Mouse (Mus musculus): Measurements from ENCODE around the gene Slco3a1. TPM values are rescaled to one million over a fixed set of nuclear protein-coding genes. Genes with fewer than 3 reads are reported as not detected.
A peak's percentile ranks its signal among the peaks of the same experiment; 100 is the strongest.

The Slco3a1 gene
- total and polyA plus RNA-seq, 2 experiments: 2.1 to 4.3 TPM

GRCm38 (mm10) chr7:74526030-74526429, 28.6 kb downstream of the Slco3a1 start:
- H3K27me3 ChIP-seq (ENCODE audit: control insufficient read depth, insufficient read depth, low read length): no peaks in the 10 kb centered on the region
- DNase-seq (ENCODE audit: extremely low read depth, low read depth, low spot score): no peak
- H3K4me3 ChIP-seq (ENCODE audit: insufficient read depth, low read depth, low read length): no peak overlapping the region
- peaks cover 1% of the 10 kb centered on the region; the same call in 1 of the 2 replicates for H3K4me1 ChIP-seq (ENCODE audit: control insufficient read depth, insufficient read depth, low read length)
- no peak overlapping the region for H3K27ac ChIP-seq (replicated peaks; ENCODE audit: insufficient read depth, low read depth, low read length)
- TF ChIP-seq POLR2A (IDR thresholded peaks at IDR 0.05; ENCODE audit: extremely low read depth, insufficient read depth, low read length): no peak
- TF ChIP-seq CTCF (IDR thresholded peaks at IDR 0.05; ENCODE audit: low read depth, low read length): no peak
- H3K79me2 ChIP-seq (ENCODE audit: control insufficient read depth, insufficient read depth, low read length): no peaks in the 10 kb centered on the region
- no peaks in the 10 kb centered on the region for H3K36me3 ChIP-seq (ENCODE audit: control insufficient read depth, insufficient read depth, low read length)
- WGBS: 84% methylated on average over 4 of the region's 4 CpGs
- H3K9ac ChIP-seq (ENCODE audit: low read depth, low read length): no peak overlapping the region

DNA sequence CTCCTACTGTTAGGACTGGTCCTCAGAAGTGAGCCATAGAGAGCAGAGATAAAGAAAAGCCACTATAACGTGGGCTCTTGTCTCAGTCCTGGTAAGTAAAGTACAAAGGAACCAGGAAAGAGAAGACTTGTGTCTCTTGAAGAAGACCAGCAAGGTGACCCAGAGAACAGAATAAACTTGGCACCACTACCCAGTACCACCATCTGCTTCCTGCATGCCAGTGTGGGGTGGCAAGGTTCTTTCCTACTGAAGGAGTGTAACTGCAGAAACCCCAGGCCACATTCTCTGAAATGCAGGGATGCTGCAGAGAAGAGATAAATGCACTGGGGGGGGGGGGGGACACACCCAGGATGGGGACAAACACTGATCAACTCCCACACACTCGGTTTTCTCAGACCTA, 29.0 kb downstream of the Slco3a1 start:
- Histone ChIP-seq H3K27ac (replicated peaks; ENCODE audit: insufficient read depth, low read depth, low read length) (no peak overlapping the region), H3K27me3 (ENCODE audit: control insufficient read depth, insufficient read depth, low read length) (no peaks in the 10 kb centered on the region), H3K9ac (ENCODE audit: low read depth, low read length) (no peak overlapping the region), H3K36me3 (ENCODE audit: control insufficient read depth, insufficient read depth, low read length) (no peaks in the 10 kb centered on the region), H3K79me2 (ENCODE audit: control insufficient read depth, insufficient read depth, low read length) (no peaks in the 10 kb centered on the region), H3K4me3 (ENCODE audit: insufficient read depth, low read depth, low read length) (no peak overlapping the region), H3K4me1 (ENCODE audit: control insufficient read depth, insufficient read depth, low read length) (peaks cover 1% of the 10 kb centered on the region; the same call in 1 of the 2 replicates)
- no peak for DNase-seq (ENCODE audit: extremely low read depth, low read depth, low spot score)
- no peak for TF ChIP-seq POLR2A (IDR thresholded peaks at IDR 0.05; ENCODE audit: extremely low read depth, insufficient read depth, low read length)
- TF ChIP-seq CTCF (IDR thresholded peaks at IDR 0.05; ENCODE audit: low read depth, low read length): no peak
- 56% methylated on average over 2 of the region's 2 CpGs for WGBS

- no peaks in the 10 kb centered on the region for H3K27me3 ChIP-seq (ENCODE audit: control insufficient read depth, insufficient read depth, low read length)
- H3K36me3 ChIP-seq (ENCODE audit: control insufficient read depth, insufficient read depth, low read length): no peaks in the 10 kb centered on the region
- peak overlapping the region; percentile 9 for H3K27ac ChIP-seq (replicated peaks; ENCODE audit: insufficient read depth, low read depth, low read length)
- no peak overlapping the region for H3K4me3 ChIP-seq (ENCODE audit: insufficient read depth, low read depth, low read length)
- TF ChIP-seq POLR2A (IDR thresholded peaks at IDR 0.05; ENCODE audit: extremely low read depth, insufficient read depth, low read length): no peak
- TF ChIP-seq CTCF (IDR thresholded peaks at IDR 0.05; ENCODE audit: low read depth, low read length): no peak
- peak; percentile 33 for DNase-seq (ENCODE audit: extremely low read depth, low read depth, low spot score)
- no peaks in the 10 kb centered on the region for H3K79me2 ChIP-seq (ENCODE audit: control insufficient read depth, insufficient read depth, low read length)
- 74% methylated on average over 8 of the region's 8 CpGs for WGBS
- H3K9ac ChIP-seq (ENCODE audit: low read depth, low read length): no peak overlapping the region
- H3K4me1 ChIP-seq (ENCODE audit: control insufficient read depth, insufficient read depth, low read length): peaks cover 1% of the 10 kb centered on the region; the same call in 1 of the 2 replicates
These were observed 30.2 kb downstream of the Slco3a1 start for GRCm38 (mm10) chr7:74524188-74524971.

- H3K27ac ChIP-seq (replicated peaks; ENCODE audit: insufficient read depth, low read depth, low read length): no peak overlapping the region
- no peaks in the 10 kb centered on the region for H3K79me2 ChIP-seq (ENCODE audit: control insufficient read depth, insufficient read depth, low read length)
- no peaks in the 10 kb centered on the region for H3K27me3 ChIP-seq (ENCODE audit: control insufficient read depth, insufficient read depth, low read length)
- H3K4me3 ChIP-seq (ENCODE audit: insufficient read depth, low read depth, low read length): no peak overlapping the region
- no peaks in the 10 kb centered on the region for H3K36me3 ChIP-seq (ENCODE audit: control insufficient read depth, insufficient read depth, low read length)
- WGBS: 72% methylated on average over 4 of the region's 4 CpGs
- 0 out of 2 replicates have a peak, but pooled peaks cover 1% of the 10 kb centered on the region for H3K4me1 ChIP-seq (ENCODE audit: control insufficient read depth, insufficient read depth, low read length)
- TF ChIP-seq CTCF (IDR thresholded peaks at IDR 0.05; ENCODE audit: low read depth, low read length): no peak
- no peak for TF ChIP-seq POLR2A (IDR thresholded peaks at IDR 0.05; ENCODE audit: extremely low read depth, insufficient read depth, low read length)
- no peak overlapping the region for H3K9ac ChIP-seq (ENCODE audit: low read depth, low read length)
- DNase-seq (ENCODE audit: extremely low read depth, low read depth, low spot score): no peak
These were observed 31.5 kb downstream of the Slco3a1 start for GRCm38 (mm10) chr7:74523086-74523485.

- 72% methylated on average over 4 of the region's 4 CpGs for WGBS
- 0 out of 2 replicates have a peak, but pooled peaks cover 1% of the 10 kb centered on the region for H3K4me1 ChIP-seq (ENCODE audit: control insufficient read depth, insufficient read depth, low read length)
- no peak for DNase-seq (ENCODE audit: extremely low read depth, low read depth, low spot score)
- no peaks in the 10 kb centered on the region for H3K79me2 ChIP-seq (ENCODE audit: control insufficient read depth, insufficient read depth, low read length)
- TF ChIP-seq POLR2A (IDR thresholded peaks at IDR 0.05; ENCODE audit: extremely low read depth, insufficient read depth, low read length) (no peak), CTCF (IDR thresholded peaks at IDR 0.05; ENCODE audit: low read depth, low read length) (no peak)
- H3K36me3 ChIP-seq (ENCODE audit: control insufficient read depth, insufficient read depth, low read length): no peaks in the 10 kb centered on the region
- no peak overlapping the region for H3K4me3 ChIP-seq (ENCODE audit: insufficient read depth, low read depth, low read length)
- no peak overlapping the region for H3K27ac ChIP-seq (replicated peaks; ENCODE audit: insufficient read depth, low read depth, low read length)
- H3K9ac ChIP-seq (ENCODE audit: low read depth, low read length): no peak overlapping the region
- no peaks in the 10 kb centered on the region for H3K27me3 ChIP-seq (ENCODE audit: control insufficient read depth, insufficient read depth, low read length)
These were observed 32.3 kb downstream of the Slco3a1 start for GRCm38 (mm10) chr7:74522260-74522659.

- 62% methylated on average over 6 of the region's 6 CpGs for WGBS
- no peaks in the 10 kb centered on the region for H3K79me2 ChIP-seq (ENCODE audit: control insufficient read depth, insufficient read depth, low read length)
- no peak for DNase-seq (ENCODE audit: extremely low read depth, low read depth, low spot score)
- no peaks in the 10 kb centered on the region for H3K27me3 ChIP-seq (ENCODE audit: control insufficient read depth, insufficient read depth, low read length)
- no peak overlapping the region for H3K4me3 ChIP-seq (ENCODE audit: insufficient read depth, low read depth, low read length)
- TF ChIP-seq CTCF (IDR thresholded peaks at IDR 0.05; ENCODE audit: low read depth, low read length): no peak
- TF ChIP-seq POLR2A (IDR thresholded peaks at IDR 0.05; ENCODE audit: extremely low read depth, insufficient read depth, low read length): no peak
- H3K36me3 ChIP-seq (ENCODE audit: control insufficient read depth, insufficient read depth, low read length): no peaks in the 10 kb centered on the region
- no peak overlapping the region for H3K27ac ChIP-seq (replicated peaks; ENCODE audit: insufficient read depth, low read depth, low read length)
- no peaks in the 10 kb centered on the region for H3K4me1 ChIP-seq (ENCODE audit: control insufficient read depth, insufficient read depth, low read length)
- H3K9ac ChIP-seq (ENCODE audit: low read depth, low read length): no peak overlapping the region
These were observed 35.2 kb downstream of the Slco3a1 start for GRCm38 (mm10) chr7:74519386-74519785.

Data from liver, adult 2 months (tissue).